Mouse (Mus musculus) B cell, adult 2 months (primary cell): ENCODE measurements around the gene Tas2r103.

Source experiments
- DNase-seq, 2 experiments: peaks; one replicate each; pipeline ENCODE4 v3.0.0; 2022

Tas2r103 gene

GRCm38 (mm10) chr6:133037001-133037400 lies at the start of gene Tas2r103:
Gene Tas2r103, minus strand, starts transcription at chr6:133037101.
- no peak for DNase-seq

DNA sequence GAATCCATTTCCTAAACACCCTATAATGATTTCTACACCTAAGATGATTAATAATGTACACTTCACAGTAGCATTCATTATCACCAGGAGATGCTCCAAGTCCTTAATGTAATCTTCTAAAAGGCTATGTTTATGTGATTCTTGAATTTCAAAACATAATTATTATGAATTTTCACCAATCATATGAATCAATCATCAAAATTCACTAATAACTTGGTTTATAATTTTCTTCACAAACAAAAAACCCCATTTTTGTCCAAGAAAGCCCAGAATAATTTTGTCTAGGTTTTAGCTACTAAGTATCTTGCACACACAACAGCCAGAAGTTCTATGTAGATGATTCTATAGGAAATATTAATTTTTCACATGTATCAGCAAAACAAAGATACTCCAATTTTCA lies 18.8 kb upstream of the Tas2r103 start, which contains the start of gene Tas2r140:
Gene Tas2r140, minus strand, starts transcription at position 101 of the 400 bp plus-strand sequence.
- no peak for DNase-seq
